Mouse (Mus musculus) embryonic facial prominence, embryonic 10.5 days (tissue): ENCODE measurements around the gene Pdxdc1. TPM values are rescaled to one million over a fixed set of nuclear protein-coding genes. Genes with fewer than 3 reads are reported as not detected.
"Not testable (repeated sequence)": the region's sequence is repeated elsewhere in the genome, so short reads cannot be mapped to it uniquely, and the experiment has no call there.

ENCODE experiments used
- DNase-seq: peaks from one replicate; pipeline ENCODE4 v3.0.0-alpha.2; 2017; ENCODE audit warnings: low spot score
- H3K27ac ChIP-seq: fragments of 300-500 bp; sonication (generic); replicated peaks from 2 replicates; pipeline ENCODE4 v1.5.1; 2016; ENCODE audit warnings: mild to moderate bottlenecking
- H3K27me3 ChIP-seq: fragments of 300-500 bp; sonication (generic); replicated peaks from 2 replicates; pipeline ENCODE4 v1.6.1; 2016; ENCODE audit warnings: low read depth, mild to moderate bottlenecking; ENCODE audit not compliant: poor library complexity, severe bottlenecking
- H3K36me3 ChIP-seq: fragments of 300-500 bp; sonication (generic); replicated peaks from 2 replicates; pipeline ENCODE4 v1.6.1; 2016; ENCODE audit warnings: mild to moderate bottlenecking, moderate library complexity
- H3K4me1 ChIP-seq: fragments of 300-500 bp; sonication (generic); 2 replicates; pipeline ENCODE4 v1.6.1; 2016
- H3K4me3 ChIP-seq: fragments of 300-500 bp; sonication (generic); 2 replicates; pipeline ENCODE4 v1.5.1; 2016; ENCODE audit warnings: mild to moderate bottlenecking, moderate library complexity
- H3K9me3 ChIP-seq: fragments of 300-500 bp; sonication (generic); 2 replicates; pipeline ENCODE4 v1.6.1; 2016; ENCODE audit warnings: mild to moderate bottlenecking
- whole genome bisulfite sequencing: fragments of 180-500 bp; shearing (Covaris S2); methylation state at CpG from one replicate; pipeline ENCODE4 v1.1.7; 2016; 5-methylcytosine and 5-hydroxymethylcytosine counted together
- microRNA-seq: library from miRNA; unstranded; fragments of <30 nt; microRNA quantifications from one replicate; pipeline ENCODE4, GENCODE M21; 2017
- polyA plus RNA-seq: library from polyadenylated mRNA; unstranded; fragments of >200 nt; fragmentation: Nextera tagmentation; extraction: Ambion mirVana; gene quantifications from 2 replicates; pipeline ENCODE4 v1.2.1, GENCODE M21; 2016

Pdxdc1 gene
- polyA plus RNA-seq, 1 experiment from 2014 or later: 72.2 TPM

GRCm38 (mm10) chr16:13801231-13801630 is 101.7 kb downstream of the Pdxdc1 start:
- Histone ChIP-seq H3K4me1 (no peaks in the 10 kb centered on the region), H3K27me3 (no peaks in the 10 kb centered on the region), H3K4me3 (no peak overlapping the region), H3K27ac (no peak overlapping the region), H3K9me3 (no peaks in the 10 kb centered on the region), H3K36me3 (peaks cover 98% of the 10 kb centered on the region)
- no peak for DNase-seq
- WGBS: 96% methylated on average over 4 of the region's 4 CpGs

- DNase-seq: no peak
- peaks cover 98% of the 10 kb centered on the region for H3K36me3 ChIP-seq
- H3K9me3 ChIP-seq: no peaks in the 10 kb centered on the region
- H3K27ac ChIP-seq: no peak overlapping the region
- no peaks in the 10 kb centered on the region for H3K4me1 ChIP-seq
- 94% methylated on average over 5 of the region's 5 CpGs for WGBS
- H3K27me3 ChIP-seq: no peaks in the 10 kb centered on the region
- H3K4me3 ChIP-seq: no peak overlapping the region
Observed at GRCm38 (mm10) chr16:13796746-13797175, 106.2 kb downstream of the Pdxdc1 start.

- not testable (repeated sequence) for H3K4me3 ChIP-seq, DNase-seq, H3K4me1 ChIP-seq, H3K9me3 ChIP-seq, H3K27me3 ChIP-seq, H3K27ac ChIP-seq
- H3K36me3 ChIP-seq: peaks cover 99% of the 10 kb centered on the region
- WGBS: 91% methylated on average over 2 of the region's 2 CpGs
Observed at GRCm38 (mm10) chr16:13793441-13793840, 109.5 kb downstream of the Pdxdc1 start.

GRCm38 (mm10) chr16:13785932-13786331 is 117.0 kb downstream of the Pdxdc1 start:
- Histone ChIP-seq H3K4me1 (peaks cover 10% of the 10 kb centered on the region), H3K9me3 (no peaks in the 10 kb centered on the region), H3K4me3 (no peak overlapping the region), H3K27me3 (no peaks in the 10 kb centered on the region), H3K36me3 (peaks cover 90% of the 10 kb centered on the region), H3K27ac (no peak overlapping the region)
- 86% methylated on average over 3 of the region's 3 CpGs for WGBS
- no peak for DNase-seq

Small RNA genes within 50 kb of the gene (microRNA-seq; reads per million reads assigned to microRNA genes)
- gene Gm27734: not detected

Other genes with a start within 250 kb of the Pdxdc1 start
- gene Parn, start 235.0 kb downstream of the Pdxdc1 start, polyA plus RNA-seq: 45.3 and 47.0 TPM in 2 replicates
- 34.5 and 37.2 TPM in 2 replicates for gene Bfar, start 231.3 kb downstream of the Pdxdc1 start, polyA plus RNA-seq
- gene 3110001I22Rik, start 231.2 kb downstream of the Pdxdc1 start, polyA plus RNA-seq: 7.5 and 9.7 TPM in 2 replicates
- 0.31 TPM in 1 of 2 replicates, not detected in the other for gene Pla2g10, start 172.1 kb downstream of the Pdxdc1 start, polyA plus RNA-seq
- gene Rrn3, start 122.4 kb downstream of the Pdxdc1 start, polyA plus RNA-seq: 99.0 and 99.1 TPM in 2 replicates
- gene Ntan1, start 84.3 kb downstream of the Pdxdc1 start, polyA plus RNA-seq: 128 and 149 TPM in 2 replicates
- 2.6 and 3.4 TPM in 2 replicates for gene Mpv17l, start within 50 bp of the Pdxdc1 start, polyA plus RNA-seq
- 7.0 and 7.2 TPM in 2 replicates for gene 2900011O08Rik, start 83.5 kb upstream of the Pdxdc1 start, polyA plus RNA-seq
- gene Ifitm7, start 83.8 kb upstream of the Pdxdc1 start, polyA plus RNA-seq: 0.35 and 0.56 TPM in 2 replicates